Mouse (Mus musculus) lung, postnatal 0 days (tissue): Measurements from ENCODE around the gene Rps11. TPM values are rescaled to one million over a fixed set of nuclear protein-coding genes. Genes with fewer than 3 reads are reported as not detected.
"Not testable (repeated sequence)": the region's sequence is repeated elsewhere in the genome, so short reads cannot be mapped to it uniquely, and the experiment has no call there.

ENCODE experiments used
- ATAC-seq: fragments of 200-750 bp; cut with Nextera tagmentation; 2 replicates; pipeline ENCODE4 v1.8.0; 2017; ENCODE audit warnings: moderate library complexity
- DNase-seq: peaks from one replicate; pipeline ENCODE4 v3.0.0-alpha.2; 2016; ENCODE audit warnings: low spot score
- H3K27ac ChIP-seq: fragments of 300-500 bp; sonication (generic); 2 replicates; pipeline ENCODE4 v1.5.1; 2014; ENCODE audit warnings: antibody characterized with exemption, mild to moderate bottlenecking, low read length, mixed read lengths
- H3K27me3 ChIP-seq: fragments of 300-500 bp; sonication (generic); replicated peaks from 2 replicates; pipeline ENCODE4 v1.6.1; 2014; ENCODE audit warnings: low read length, mixed read lengths; ENCODE audit not compliant: insufficient read depth
- H3K36me3 ChIP-seq: fragments of 300-500 bp; sonication (generic); 2 replicates; pipeline ENCODE4 v1.6.1; 2014; ENCODE audit warnings: low read length, mixed read lengths; ENCODE audit not compliant: insufficient read depth
- H3K4me1 ChIP-seq: fragments of 300-500 bp; sonication (generic); 2 replicates; pipeline ENCODE4 v1.6.1; 2014; ENCODE audit warnings: antibody characterized with exemption, low read depth, low read length, mixed read lengths; ENCODE audit not compliant: insufficient read depth
- H3K4me2 ChIP-seq: fragments of 300-500 bp; sonication (generic); replicated peaks from 2 replicates; pipeline ENCODE4 v1.6.1; 2014; ENCODE audit warnings: low read depth, mild to moderate bottlenecking, low read length, moderate library complexity, mixed read lengths
- H3K4me3 ChIP-seq: fragments of 300-500 bp; sonication (generic); 2 replicates; pipeline ENCODE4 v1.5.1; 2014; ENCODE audit warnings: low read depth, low read length
- H3K9ac ChIP-seq: fragments of 300-500 bp; sonication (generic); replicated peaks from 2 replicates; pipeline ENCODE4 v1.6.1; 2014; ENCODE audit warnings: low read depth, mild to moderate bottlenecking
- H3K9me3 ChIP-seq: fragments of 300-500 bp; sonication (generic); 2 replicates; pipeline ENCODE4 v1.6.1; 2016; ENCODE audit warnings: low read length, mixed read lengths
- CTCF ChIP-seq: IDR thresholded peaks from 2 replicates; pipeline ENCODE4 v1.5.1; 2016; ENCODE audit warnings: antibody characterized with exemption, mild to moderate bottlenecking
- EP300 ChIP-seq: IDR thresholded peaks from 2 replicates; pipeline ENCODE4 v1.6.1; 2016; ENCODE audit warnings: antibody characterized with exemption, mild to moderate bottlenecking, control low read depth
- whole genome bisulfite sequencing: fragments of 180-500 bp; shearing (Covaris S2); extraction: QIAGEN DNeasy Blood & Tissue Kit; methylation state at CpG from one replicate; pipeline ENCODE4 v1.1.7; 2014; 5-methylcytosine and 5-hydroxymethylcytosine counted together
- polyA plus RNA-seq: library from polyadenylated mRNA; unstranded; fragments of >200 nt; fragmentation: Nextera tagmentation; extraction: Ambion mirVana; gene quantifications from 2 replicates; pipeline ENCODE4 v1.2.1, GENCODE M21; 2015

Gene Rps11
- polyA plus RNA-seq, 1 experiment from 2014 or later = 1,016 TPM

- Histone ChIP-seq H3K4me1 (peaks cover 12% of the 10 kb centered on the region; the same call in 1 of the 2 replicates), H3K36me3 (0 out of 2 replicates have a peak, but pooled peaks cover 17% of the 10 kb centered on the region), H3K27me3 (no peaks in the 10 kb centered on the region), H3K4me2 (no peak overlapping the region), H3K9me3 (no peaks in the 10 kb centered on the region), H3K27ac (no peak overlapping the region), H3K9ac (no peak overlapping the region), H3K4me3 (no peak overlapping the region)
- 67% methylated on average over 17 of the region's 17 CpGs for WGBS
- ATAC-seq (no peak), DNase-seq (no peak)
- TF ChIP-seq CTCF (no peak), EP300 (no peak)
Measured at GRCm38 (mm10) chr7:45126147-45126843, 2.1 kb upstream of the Rps11 start.

- not testable (repeated sequence) for DNase-seq, H3K4me3 ChIP-seq, H3K4me2 ChIP-seq, H3K9me3 ChIP-seq, H3K9ac ChIP-seq, H3K27ac ChIP-seq, ATAC-seq, H3K27me3 ChIP-seq
- Histone ChIP-seq H3K4me1 (peaks cover 12% of the 10 kb centered on the region; the same call in 1 of the 2 replicates), H3K36me3 (0 out of 2 replicates have a peak, but pooled peaks cover 17% of the 10 kb centered on the region)
- WGBS = 64% methylated on average over 5 of the region's 5 CpGs
Measured at GRCm38 (mm10) chr7:45125649-45126048, 1.4 kb upstream of the Rps11 start.

GRCm38 (mm10) chr7:45125144-45125600 lies 933 bp upstream of the Rps11 start:
- Histone ChIP-seq H3K27ac (no peak overlapping the region), H3K9ac (no peak overlapping the region), H3K27me3 (no peaks in the 10 kb centered on the region), H3K4me3 (no peak overlapping the region), H3K4me2 (no peak overlapping the region), H3K36me3 (peaks cover 21% of the 10 kb centered on the region; the same call in 1 of the 2 replicates), H3K9me3 (no peaks in the 10 kb centered on the region), H3K4me1 (peaks cover 12% of the 10 kb centered on the region; the same call in 1 of the 2 replicates)
- DNase-seq (no peak), ATAC-seq (no peak)
- WGBS = 21% methylated on average over 7 of the region's 7 CpGs
- TF ChIP-seq EP300 (no peak), CTCF (peak; percentile 40; the same call in 1 of the 2 replicates)

- no peak for ATAC-seq
- Histone ChIP-seq H3K9me3 (no peaks in the 10 kb centered on the region), H3K36me3 (peaks cover 26% of the 10 kb centered on the region; the same call in 1 of the 2 replicates), H3K27me3 (no peaks in the 10 kb centered on the region), H3K9ac (0 out of 2 replicates have a peak overlapping the region, but pooled peaks have one; percentile 82), H3K4me2 (peak overlapping the region; percentile 73), H3K4me3 (peak overlapping the region; percentile 76), H3K4me1 (peaks cover 12% of the 10 kb centered on the region; the same call in 1 of the 2 replicates), H3K27ac (no peak overlapping the region)
- DNase-seq = peak; percentile 59
- no peak for TF ChIP-seq EP300
- WGBS = 10% methylated on average over 12 of the region's 12 CpGs
Measured at GRCm38 (mm10) chr7:45123186-45123570, 1.1 kb downstream of the Rps11 start.

GRCm38 (mm10) chr7:45122561-45123185 lies 1.6 kb downstream of the Rps11 start:
- no peak for TF ChIP-seq CTCF
- no peak overlapping the region for H3K4me3 ChIP-seq
- H3K9me3 ChIP-seq = no peaks in the 10 kb centered on the region
- H3K4me2 ChIP-seq = peak overlapping the region; percentile 73
- no peak for ATAC-seq
- H3K4me1 ChIP-seq = peaks cover 9% of the 10 kb centered on the region; the same call in 1 of the 2 replicates
- H3K36me3 ChIP-seq = peaks cover 26% of the 10 kb centered on the region; the same call in 1 of the 2 replicates
- H3K27me3 ChIP-seq = no peaks in the 10 kb centered on the region
- WGBS = 71% methylated on average over 15 of the region's 15 CpGs
- H3K9ac ChIP-seq = 0 out of 2 replicates have a peak overlapping the region, but pooled peaks have one; percentile 82
- no peak overlapping the region for H3K27ac ChIP-seq
- DNase-seq = no peak

GRCm38 (mm10) chr7:45121966-45122365 lies 2.3 kb downstream of the Rps11 start:
- DNase-seq = no peak
- TF ChIP-seq EP300 (no peak), CTCF (no peak)
- peak overlapping the region; percentile 52 for H3K27ac ChIP-seq
- peaks cover 25% of the 10 kb centered on the region; the same call in 1 of the 2 replicates for H3K36me3 ChIP-seq
- ATAC-seq = no peak
- no peak overlapping the region for H3K9ac ChIP-seq
- no peaks in the 10 kb centered on the region for H3K9me3 ChIP-seq
- H3K27me3 ChIP-seq = no peaks in the 10 kb centered on the region
- H3K4me1 ChIP-seq = peaks cover 4% of the 10 kb centered on the region; the same call in 1 of the 2 replicates
- no peak overlapping the region for H3K4me3 ChIP-seq
- peak overlapping the region; percentile 33 for H3K4me2 ChIP-seq
